Mouse (Mus musculus) ES-E14 (cell line): ENCODE measurements around the gene Hoxd11.

Source experiments
- CHD2 ChIP-seq: IDR thresholded peaks from 2 replicates; pipeline ENCODE4 v1.6.1; 2014; ENCODE audit warnings: mild to moderate bottlenecking, low read depth, low read length, inconsistent platforms
- ZC3H11A ChIP-seq: IDR thresholded peaks from 2 replicates; pipeline ENCODE4 v1.6.1; 2012; ENCODE audit warnings: low read depth, mild to moderate bottlenecking, inconsistent platforms, low read length, borderline replicate concordance
- ZNF384 ChIP-seq: IDR thresholded peaks from 2 replicates; pipeline ENCODE4 v1.6.1; 2012; ENCODE audit warnings: low read depth, low read length, inconsistent platforms

DNA sequence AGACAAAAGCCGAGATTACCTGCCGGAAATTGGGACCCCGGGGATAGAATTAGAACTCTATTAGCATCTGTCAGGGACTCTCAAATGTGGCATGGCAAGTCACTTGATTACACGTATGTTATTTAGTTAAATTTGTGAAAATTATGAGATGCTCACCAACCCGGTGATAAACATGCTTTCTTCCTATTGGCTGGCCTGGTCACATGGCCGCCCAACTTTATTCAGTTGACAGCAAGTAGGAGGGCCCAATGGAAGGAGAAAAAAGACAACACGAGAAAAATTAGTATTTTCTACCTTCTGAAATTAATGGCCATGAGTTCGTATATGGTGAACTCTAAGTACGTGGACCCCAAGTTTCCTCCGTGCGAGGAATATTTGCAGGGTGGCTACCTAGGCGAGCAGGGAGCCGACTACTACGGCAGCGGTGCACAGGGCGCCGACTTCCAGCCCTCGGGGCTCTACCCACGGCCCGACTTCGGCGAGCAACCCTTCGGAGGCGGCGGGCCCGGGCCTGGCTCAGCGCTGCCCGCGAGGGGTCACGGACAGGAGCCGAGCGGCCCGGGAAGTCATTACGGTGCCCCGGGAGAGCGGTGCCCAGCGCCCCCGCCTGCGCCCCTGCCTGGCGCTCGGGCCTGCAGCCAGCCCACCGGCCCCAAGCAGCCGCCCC, 47.7 kb downstream of the Hoxd11 start:
- no peak for TF ChIP-seq ZC3H11A
- TF ChIP-seq CHD2 = no peak
- no peak for TF ChIP-seq ZNF384
